Mouse (Mus musculus): ENCODE measurements around the gene Vmn1r171.
"Not testable (repeated sequence)": the region's sequence is repeated elsewhere in the genome, so short reads cannot be mapped to it uniquely, and the experiment has no call there.

Gene Vmn1r171

DNA sequence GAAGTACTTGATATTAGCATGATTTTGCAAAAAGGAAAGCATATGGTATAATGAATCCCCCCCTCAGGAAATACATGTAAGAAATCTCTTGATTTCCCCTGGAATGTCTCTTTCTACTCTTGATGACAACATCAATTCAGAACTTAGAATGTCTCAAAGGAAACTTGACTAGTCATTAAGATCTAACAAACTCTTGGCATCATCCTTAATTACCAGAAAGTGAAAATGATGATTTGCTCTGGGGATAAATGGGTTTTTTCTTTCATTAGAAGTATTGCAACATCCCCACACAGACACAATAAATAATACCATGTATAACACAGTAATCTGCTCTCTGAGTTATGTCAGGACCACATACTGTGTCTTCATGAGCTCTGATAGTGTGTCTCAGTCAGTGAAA, at the start of gene Vmn1r171:
Gene Vmn1r171, plus strand, starts transcription at position 301 of the 400 bp plus-strand sequence.
- DNase-seq (ENCODE audit: low spot score) = no peak

DNA sequence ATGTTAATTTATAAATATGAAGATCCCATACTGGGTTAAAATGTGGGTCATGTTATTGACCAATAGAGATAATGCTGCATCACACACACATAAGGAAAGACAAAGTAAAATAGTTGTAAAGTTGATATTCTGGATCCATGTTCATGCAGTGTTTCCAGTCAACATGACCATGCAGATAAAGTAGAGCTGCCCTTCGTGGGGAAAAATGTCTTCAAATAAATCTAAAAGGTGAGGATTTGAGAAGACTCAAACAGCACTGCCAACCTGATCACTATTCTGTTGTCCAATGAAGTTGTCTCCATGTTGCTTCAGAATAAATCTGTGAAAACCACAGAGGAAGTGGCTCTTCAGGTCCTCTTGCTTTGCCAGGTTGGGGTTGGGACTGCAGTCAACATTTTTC, 24.6 kb upstream of the Vmn1r171 start, which contains the start of gene Vmn1r170:
Gene Vmn1r170, plus strand, starts transcription at position 301 of the 400 bp plus-strand sequence.
- DNase-seq (ENCODE audit: low spot score) = not testable (repeated sequence)

DNA sequence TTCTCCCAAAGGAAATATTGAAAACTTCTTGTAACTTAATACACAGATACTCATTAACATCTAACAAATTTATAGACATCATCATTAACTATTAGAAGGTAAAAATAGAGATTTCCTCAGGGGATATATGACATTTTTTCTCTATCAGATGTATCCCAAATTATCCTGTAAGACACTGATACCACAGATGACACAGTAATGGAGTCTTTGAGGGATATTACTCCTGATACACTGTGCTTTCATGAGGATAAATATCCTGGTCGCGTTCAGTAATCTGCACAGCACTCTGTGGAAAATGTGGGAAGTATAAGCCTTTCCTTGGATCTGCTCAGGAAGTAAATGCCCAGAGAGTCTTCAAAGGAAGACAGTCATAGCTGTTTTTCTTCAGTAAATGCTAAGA, 27.5 kb downstream of the Vmn1r171 start, which contains the start of gene Vmn1r172:
Gene Vmn1r172, plus strand, starts transcription at position 301 of the 400 bp plus-strand sequence.
- DNase-seq (ENCODE audit: low spot score) = no peak

Data from testis, postnatal 10 days (tissue).